Mouse (Mus musculus): ENCODE results near the gene Rrp1.

The Rrp1 gene

GRCm38 (mm10) chr10:78412319-78413151 is at the start of gene Rrp1:
TSS of gene Rrp1 (minus strand) at chr10:78413043.
- peak; percentile 98 to 99 for DNase-seq

- DNase-seq: no peak
These were observed 48.9 kb upstream of the Rrp1 start for GRCm38 (mm10) chr10:78461767-78462166.

- DNase-seq: no peak
These were observed 47.6 kb upstream of the Rrp1 start for GRCm38 (mm10) chr10:78460463-78460862.

- DNase-seq: no peak
These were observed 45.7 kb upstream of the Rrp1 start for GRCm38 (mm10) chr10:78458348-78459111.

GRCm38 (mm10) chr10:78457495-78458347 is 44.9 kb upstream of the Rrp1 start:
- no peak for DNase-seq

GRCm38 (mm10) chr10:78456696-78457095 is 43.9 kb upstream of the Rrp1 start:
- peak in 1 of 2 experiments; percentile 48 for DNase-seq

GRCm38 (mm10) chr10:78452641-78453040 is 39.8 kb upstream of the Rrp1 start:
- no peak for DNase-seq

- DNase-seq: no peak
These were observed 37.9 kb upstream of the Rrp1 start for GRCm38 (mm10) chr10:78450761-78451160.

- no peak for DNase-seq
These were observed 34.6 kb upstream of the Rrp1 start for GRCm38 (mm10) chr10:78447396-78447795.

GRCm38 (mm10) chr10:78446195-78446594 is 33.4 kb upstream of the Rrp1 start:
- DNase-seq: no peak

GRCm38 (mm10) chr10:78442292-78442691 is 29.4 kb upstream of the Rrp1 start:
- no peak for DNase-seq

GRCm38 (mm10) chr10:78441606-78442005 is 28.8 kb upstream of the Rrp1 start:
- no peak for DNase-seq

- DNase-seq: peak; percentile 30 to 55
These were observed 28.0 kb upstream of the Rrp1 start for GRCm38 (mm10) chr10:78440812-78441211.

GRCm38 (mm10) chr10:78439990-78440389 is 27.1 kb upstream of the Rrp1 start:
- DNase-seq: no peak

- peak in 1 of 2 experiments; percentile 36 for DNase-seq
These were observed 26.7 kb upstream of the Rrp1 start for GRCm38 (mm10) chr10:78439550-78439949.

- DNase-seq: peak; percentile 90 to 94
These were observed 25.3 kb upstream of the Rrp1 start for GRCm38 (mm10) chr10:78438094-78438493.

- DNase-seq: no peak
These were observed 20.0 kb upstream of the Rrp1 start for GRCm38 (mm10) chr10:78432853-78433252.

- no peak for DNase-seq
These were observed 16.9 kb upstream of the Rrp1 start for GRCm38 (mm10) chr10:78429776-78430175.

GRCm38 (mm10) chr10:78429180-78429579 is 16.3 kb upstream of the Rrp1 start:
- no peak for DNase-seq

GRCm38 (mm10) chr10:78428070-78428469 is 15.2 kb upstream of the Rrp1 start:
- DNase-seq: no peak

- peak in 1 of 2 experiments; percentile 44 for DNase-seq
These were observed 13.4 kb upstream of the Rrp1 start for GRCm38 (mm10) chr10:78426117-78426735.
